Mouse (Mus musculus): Measurements from ENCODE around the gene Tor1b. TPM values are rescaled to one million over a fixed set of nuclear protein-coding genes. Genes with fewer than 3 reads are reported as not detected.

Tor1b gene
- 20.1 and 21.8 TPM in 2 replicates for polyA plus RNA-seq (2015; fragmentation: Nextera tagmentation; extraction: Ambion mirVana)

DNA sequence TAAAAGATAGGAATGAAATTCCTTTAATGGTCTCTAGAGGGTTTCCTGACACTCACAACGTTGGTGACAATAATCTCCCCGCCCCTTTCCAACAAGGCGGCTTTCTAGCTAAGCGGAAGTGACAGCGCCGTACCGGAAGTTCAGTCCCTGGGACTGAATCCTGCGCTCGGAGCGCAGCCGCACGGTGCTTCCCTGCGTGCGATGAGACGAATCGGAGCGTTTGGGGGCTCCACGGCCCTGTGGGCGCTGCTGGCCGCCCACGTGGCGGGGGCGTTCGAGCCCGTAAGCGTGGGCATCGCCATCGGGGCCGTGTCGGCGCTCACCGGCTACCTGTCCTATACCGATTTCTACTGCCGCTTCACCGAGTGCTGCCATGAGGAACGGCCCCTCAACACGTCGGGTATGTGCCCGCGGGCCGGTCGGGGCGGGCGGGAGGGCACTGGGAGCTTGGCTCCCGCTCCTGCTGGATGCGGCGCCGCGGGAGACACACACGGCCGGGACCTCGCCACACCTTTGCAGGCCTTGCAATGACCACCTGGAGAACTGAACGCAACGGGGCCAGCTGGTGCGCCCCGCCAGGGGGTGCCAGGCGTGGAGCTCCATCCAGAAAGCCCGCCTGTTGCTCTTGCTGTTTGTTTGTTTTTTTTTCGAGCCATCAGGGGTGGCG is at the start of gene Tor1b:
Gene Tor1b, plus strand, starts transcription at position 136 of the 667 bp plus-strand sequence.
- WGBS: under 1% methylated on average over 60 of the region's 60 CpGs
- H3K4me1 ChIP-seq (replicated peaks; ENCODE audit: control insufficient read depth, insufficient read depth): peaks cover 5% of the 10 kb centered on the region; the same call in 1 of the 2 replicates
- peak within 1 kb of the TSS; percentile 84 for H3K4me2 ChIP-seq (replicated peaks; ENCODE audit: low read depth)
- peak within 1 kb of the TSS; percentile 85 for H3K27ac ChIP-seq (replicated peaks)
- H3K36me3 ChIP-seq (ENCODE audit: control insufficient read depth, insufficient read depth, low read length): peaks cover 10% of the 10 kb centered on the region
- DNase-seq (ENCODE audit: low spot score) (peak; percentile 86), ATAC-seq (ENCODE audit: low FRiP score, low TSS enrichment) (peak; percentile 85)
- no peaks in the 10 kb centered on the region for H3K9me3 ChIP-seq (ENCODE audit: control insufficient read depth, low read length)
- TF ChIP-seq EP300 (optimal IDR thresholded peaks at IDR 0.05) (no peak), CTCF (IDR thresholded peaks at IDR 0.05; ENCODE audit: low read depth) (peak; percentile 52)
- no peaks in the 10 kb centered on the region for H3K27me3 ChIP-seq (ENCODE audit: control insufficient read depth, insufficient read depth, low read length)
- H3K9ac ChIP-seq (ENCODE audit: low read length): peak within 1 kb of the TSS; percentile 86
- peak within 1 kb of the TSS; percentile 73 for H3K4me3 ChIP-seq (ENCODE audit: low read depth, low read length)

DNA sequence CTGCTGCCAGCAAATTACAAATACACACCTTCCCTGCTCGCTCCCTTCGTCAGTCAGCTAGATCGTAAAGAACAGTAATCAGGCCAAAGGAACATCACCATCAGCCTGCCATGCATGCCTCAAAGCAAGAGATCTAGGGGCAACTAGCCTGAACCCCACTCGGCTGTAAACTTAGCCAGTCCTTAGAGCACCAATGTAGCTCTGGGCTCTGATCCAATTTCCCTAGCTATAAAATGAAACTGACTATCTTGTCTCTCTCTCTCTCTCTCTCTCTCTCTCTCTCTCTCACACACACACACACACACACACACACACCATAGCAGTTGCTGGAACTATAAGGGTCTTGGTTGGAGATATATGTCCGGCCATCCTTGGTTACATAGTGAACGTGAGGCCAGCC is 48.5 kb upstream of the Tor1b start:
- TF ChIP-seq EP300 (optimal IDR thresholded peaks at IDR 0.05): no peak
- no peak for TF ChIP-seq CTCF (IDR thresholded peaks at IDR 0.05; ENCODE audit: low read depth)
- ATAC-seq (ENCODE audit: low FRiP score, low TSS enrichment) (no peak), DNase-seq (ENCODE audit: low spot score) (no peak)
- Histone ChIP-seq H3K36me3 (ENCODE audit: control insufficient read depth, insufficient read depth, low read length) (no peaks in the 10 kb centered on the region), H3K4me2 (replicated peaks; ENCODE audit: low read depth) (no peak overlapping the region), H3K27me3 (ENCODE audit: control insufficient read depth, insufficient read depth, low read length) (no peaks in the 10 kb centered on the region), H3K27ac (replicated peaks) (no peak overlapping the region), H3K4me1 (replicated peaks; ENCODE audit: control insufficient read depth, insufficient read depth) (peaks cover 5% of the 10 kb centered on the region), H3K4me3 (ENCODE audit: low read depth, low read length) (no peak overlapping the region), H3K9me3 (ENCODE audit: control insufficient read depth, low read length) (no peaks in the 10 kb centered on the region), H3K9ac (ENCODE audit: low read length) (no peak overlapping the region)
- WGBS: 81% methylated on average over 6 of the region's 6 CpGs

DNA sequence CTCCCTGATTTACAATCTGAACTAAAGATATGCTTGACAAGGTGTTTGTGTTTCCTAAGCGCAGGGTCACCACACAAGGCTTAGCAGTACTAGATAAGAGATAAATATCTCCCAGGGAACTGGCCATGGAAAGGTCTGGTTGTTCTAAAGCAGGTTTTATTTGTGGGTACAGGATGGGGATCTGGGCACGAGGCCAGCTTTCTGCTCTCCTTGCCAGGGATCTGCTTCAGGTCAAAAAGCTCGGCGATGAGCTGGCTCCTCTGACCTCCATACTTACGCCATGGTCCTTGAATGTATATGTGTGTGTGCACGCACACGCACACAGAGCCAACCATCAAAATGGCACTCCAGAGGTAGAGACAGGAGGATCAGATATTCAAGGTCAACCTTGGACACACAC is 47.8 kb upstream of the Tor1b start:
- Histone ChIP-seq H3K9ac (ENCODE audit: low read length) (no peak overlapping the region), H3K27me3 (ENCODE audit: control insufficient read depth, insufficient read depth, low read length) (no peaks in the 10 kb centered on the region), H3K36me3 (ENCODE audit: control insufficient read depth, insufficient read depth, low read length) (no peaks in the 10 kb centered on the region), H3K4me3 (ENCODE audit: low read depth, low read length) (no peak overlapping the region), H3K4me1 (replicated peaks; ENCODE audit: control insufficient read depth, insufficient read depth) (peaks cover 5% of the 10 kb centered on the region), H3K9me3 (ENCODE audit: control insufficient read depth, low read length) (no peaks in the 10 kb centered on the region), H3K27ac (replicated peaks) (no peak overlapping the region), H3K4me2 (replicated peaks; ENCODE audit: low read depth) (no peak overlapping the region)
- TF ChIP-seq CTCF (IDR thresholded peaks at IDR 0.05; ENCODE audit: low read depth) (no peak), EP300 (optimal IDR thresholded peaks at IDR 0.05) (no peak)
- ATAC-seq (ENCODE audit: low FRiP score, low TSS enrichment) (no peak), DNase-seq (ENCODE audit: low spot score) (no peak)
- 48% methylated on average over 7 of the region's 7 CpGs for WGBS

DNA sequence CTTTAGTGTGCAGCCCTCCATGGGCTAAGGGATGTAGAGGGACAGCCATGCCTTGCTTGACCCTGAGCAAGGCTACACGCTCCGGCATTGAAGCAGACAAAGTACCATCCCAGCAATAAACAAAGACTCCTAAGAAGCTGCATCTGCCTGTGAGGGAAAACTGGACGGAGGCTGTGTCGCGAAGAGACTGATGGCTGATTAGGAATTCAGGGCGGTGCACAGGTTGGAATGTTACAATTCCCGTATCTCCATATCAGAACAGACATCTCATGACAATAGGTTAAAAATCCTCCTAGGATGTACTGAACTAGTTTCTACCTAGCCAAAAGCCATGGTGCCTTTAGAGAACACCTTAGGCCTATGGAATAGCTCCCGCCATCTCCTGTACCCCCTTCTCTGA is 46.9 kb upstream of the Tor1b start:
- H3K4me1 ChIP-seq (replicated peaks; ENCODE audit: control insufficient read depth, insufficient read depth): peaks cover 5% of the 10 kb centered on the region
- H3K36me3 ChIP-seq (ENCODE audit: control insufficient read depth, insufficient read depth, low read length): no peaks in the 10 kb centered on the region
- no peak for TF ChIP-seq CTCF (IDR thresholded peaks at IDR 0.05; ENCODE audit: low read depth)
- TF ChIP-seq EP300 (optimal IDR thresholded peaks at IDR 0.05): no peak
- no peak overlapping the region for H3K4me2 ChIP-seq (replicated peaks; ENCODE audit: low read depth)
- H3K9me3 ChIP-seq (ENCODE audit: control insufficient read depth, low read length): no peaks in the 10 kb centered on the region
- H3K4me3 ChIP-seq (ENCODE audit: low read depth, low read length): no peak overlapping the region
- no peak overlapping the region for H3K9ac ChIP-seq (ENCODE audit: low read length)
- H3K27ac ChIP-seq (replicated peaks): no peak overlapping the region
- no peak for DNase-seq (ENCODE audit: low spot score)
- no peak for ATAC-seq (ENCODE audit: low FRiP score, low TSS enrichment)
- H3K27me3 ChIP-seq (ENCODE audit: control insufficient read depth, insufficient read depth, low read length): no peaks in the 10 kb centered on the region
- WGBS: 65% methylated on average over 8 of the region's 8 CpGs

DNA sequence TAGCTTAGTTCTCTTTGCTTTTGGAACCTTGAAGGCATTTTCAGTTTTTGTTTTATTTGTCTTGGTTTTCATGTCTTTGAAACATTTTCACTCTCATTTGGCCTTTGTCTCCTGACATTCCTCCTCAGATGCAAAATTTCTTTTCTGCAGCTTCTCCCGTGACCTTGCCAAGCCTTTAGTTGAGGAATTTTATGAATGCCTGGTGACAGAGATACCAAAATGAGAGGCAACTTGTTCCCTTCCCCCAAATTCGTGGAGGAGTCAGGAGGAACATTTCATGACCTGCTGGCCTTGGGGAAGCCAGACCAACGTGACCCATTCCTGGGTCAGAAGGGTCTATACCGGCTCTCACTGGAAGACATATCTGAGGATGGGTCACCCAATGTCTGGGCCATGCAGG is 46.1 kb upstream of the Tor1b start:
- Histone ChIP-seq H3K4me3 (ENCODE audit: low read depth, low read length) (no peak overlapping the region), H3K9me3 (ENCODE audit: control insufficient read depth, low read length) (no peaks in the 10 kb centered on the region), H3K27ac (replicated peaks) (no peak overlapping the region), H3K4me1 (replicated peaks; ENCODE audit: control insufficient read depth, insufficient read depth) (peaks cover 5% of the 10 kb centered on the region), H3K36me3 (ENCODE audit: control insufficient read depth, insufficient read depth, low read length) (no peaks in the 10 kb centered on the region), H3K9ac (ENCODE audit: low read length) (no peak overlapping the region), H3K4me2 (replicated peaks; ENCODE audit: low read depth) (no peak overlapping the region), H3K27me3 (ENCODE audit: control insufficient read depth, insufficient read depth, low read length) (no peaks in the 10 kb centered on the region)
- no peak for ATAC-seq (ENCODE audit: low FRiP score, low TSS enrichment)
- TF ChIP-seq CTCF (IDR thresholded peaks at IDR 0.05; ENCODE audit: low read depth): no peak
- TF ChIP-seq EP300 (optimal IDR thresholded peaks at IDR 0.05): no peak
- DNase-seq (ENCODE audit: low spot score): no peak
- WGBS: 69% methylated on average over 4 of the region's 4 CpGs

DNA sequence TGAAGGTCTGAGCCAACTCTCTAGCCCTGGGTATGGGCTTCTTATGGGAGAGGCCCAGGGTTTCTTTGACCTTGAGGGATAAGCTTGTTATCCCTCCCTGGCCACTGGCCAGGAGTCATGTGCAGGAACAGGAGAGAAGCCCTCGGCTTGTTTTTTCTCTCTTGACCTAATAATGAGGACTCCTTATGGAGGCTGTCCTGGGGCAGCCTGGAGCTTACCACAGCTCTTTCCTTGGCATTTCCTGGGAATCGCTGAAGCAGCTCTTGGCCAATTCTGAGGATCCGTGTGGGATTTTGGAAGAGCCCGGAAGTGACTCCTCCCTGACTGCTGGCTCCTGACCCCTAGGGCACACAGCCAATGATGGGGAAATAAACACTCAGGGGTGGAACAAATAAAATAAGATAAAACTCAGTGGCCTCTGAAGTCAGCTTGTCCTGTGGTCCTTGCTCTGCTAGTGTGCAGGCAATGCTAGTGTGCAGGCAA is 40.4 kb upstream of the Tor1b start:
- Histone ChIP-seq H3K4me1 (replicated peaks; ENCODE audit: control insufficient read depth, insufficient read depth) (0 out of 2 replicates have a peak, but pooled peaks cover 4% of the 10 kb centered on the region), H3K27me3 (ENCODE audit: control insufficient read depth, insufficient read depth, low read length) (no peaks in the 10 kb centered on the region), H3K27ac (replicated peaks) (peak overlapping the region; percentile 56; the same call in 1 of the 2 replicates), H3K4me3 (ENCODE audit: low read depth, low read length) (no peak overlapping the region), H3K9ac (ENCODE audit: low read length) (no peak overlapping the region), H3K36me3 (ENCODE audit: control insufficient read depth, insufficient read depth, low read length) (no peaks in the 10 kb centered on the region), H3K4me2 (replicated peaks; ENCODE audit: low read depth) (no peak overlapping the region), H3K9me3 (ENCODE audit: control insufficient read depth, low read length) (no peaks in the 10 kb centered on the region)
- DNase-seq (ENCODE audit: low spot score): no peak
- no peak for TF ChIP-seq EP300 (optimal IDR thresholded peaks at IDR 0.05)
- TF ChIP-seq CTCF (IDR thresholded peaks at IDR 0.05; ENCODE audit: low read depth): no peak
- 31% methylated on average over 4 of the region's 4 CpGs for WGBS
- peak; percentile 35; the same call in 1 of the 2 replicates for ATAC-seq (ENCODE audit: low FRiP score, low TSS enrichment)

Measured in stomach, postnatal 0 days (tissue).